Mouse (Mus musculus) midbrain, embryonic 16.5 days (tissue): Measurements from ENCODE around the gene Rbfox2. TPM values are rescaled to one million over a fixed set of nuclear protein-coding genes. Genes with fewer than 3 reads are reported as not detected.

Experiments
- ATAC-seq: fragments of 200-750 bp; cut with Nextera tagmentation; 2 replicates; pipeline ENCODE4 v1.8.0; 2017; ENCODE audit warnings: moderate TSS enrichment
- H3K27ac ChIP-seq: fragments of 300-500 bp; sonication (generic); 2 replicates; pipeline ENCODE4 v1.5.1; 2014; ENCODE audit warnings: mild to moderate bottlenecking, low read length, mixed read lengths
- H3K27me3 ChIP-seq: fragments of 300-500 bp; sonication (generic); 2 replicates; pipeline ENCODE4 v1.6.1; 2014; ENCODE audit warnings: low read depth, low read length, mixed read lengths; ENCODE audit not compliant: control insufficient read depth, insufficient read depth
- H3K36me3 ChIP-seq: fragments of 300-500 bp; sonication (generic); 2 replicates; pipeline ENCODE4 v1.6.1; 2014; ENCODE audit warnings: mild to moderate bottlenecking, low read length, moderate library complexity, mixed read lengths; ENCODE audit not compliant: control insufficient read depth, insufficient read depth
- H3K4me1 ChIP-seq: fragments of 300-500 bp; sonication (generic); 2 replicates; pipeline ENCODE4 v1.6.1; 2014; ENCODE audit warnings: mild to moderate bottlenecking, low read length, mixed read lengths; ENCODE audit not compliant: control insufficient read depth, insufficient read depth
- H3K4me2 ChIP-seq: fragments of 300-500 bp; sonication (generic); 2 replicates; pipeline ENCODE4 v1.6.1; 2014; ENCODE audit warnings: mild to moderate bottlenecking, low read length, mixed read lengths
- H3K4me3 ChIP-seq: fragments of 300-500 bp; sonication (generic); 2 replicates; pipeline ENCODE4 v1.5.1; 2014; ENCODE audit warnings: low read depth, mild to moderate bottlenecking, low read length, moderate library complexity, mixed read lengths
- H3K9ac ChIP-seq: fragments of 300-500 bp; sonication (generic); 2 replicates; pipeline ENCODE4 v1.6.1; 2014; ENCODE audit warnings: low read depth, low read length, mixed read lengths
- H3K9me3 ChIP-seq: fragments of 300-500 bp; sonication (generic); replicated peaks from 2 replicates; pipeline ENCODE4 v1.6.1; 2014; ENCODE audit warnings: mild to moderate bottlenecking, low read length, mixed read lengths; ENCODE audit not compliant: control insufficient read depth, poor library complexity, severe bottlenecking
- WGBS: fragments of 180-500 bp; shearing (Covaris S2); extraction: QIAGEN DNeasy Blood & Tissue Kit; methylation state at CpG from one replicate; pipeline ENCODE4 v1.1.7; 2014; 5-methylcytosine and 5-hydroxymethylcytosine counted together
- polyA plus RNA-seq: library from polyadenylated mRNA; unstranded; fragments of >200 nt; fragmentation: Nextera tagmentation; extraction: Ambion mirVana; gene quantifications from 2 replicates; pipeline ENCODE4 v1.2.1, GENCODE M21; 2015

The Rbfox2 gene
- polyA plus RNA-seq, 1 experiment from 2014 or later: 165 TPM

GRCm38 (mm10) chr15:77116139-77116722, 190.6 kb downstream of the Rbfox2 start:
- WGBS: 88% methylated on average over 9 of the region's 9 CpGs
- no peak overlapping the region for H3K4me3 ChIP-seq
- ATAC-seq: no peak
- H3K36me3 ChIP-seq: peaks cover 10% of the 10 kb centered on the region
- H3K27ac ChIP-seq: no peak overlapping the region
- H3K4me1 ChIP-seq: peaks cover 8% of the 10 kb centered on the region
- H3K27me3 ChIP-seq: no peaks in the 10 kb centered on the region
- no peak overlapping the region for H3K9ac ChIP-seq
- no peak overlapping the region for H3K4me2 ChIP-seq
- no peaks in the 10 kb centered on the region for H3K9me3 ChIP-seq

GRCm38 (mm10) chr15:77115456-77115855, 191.3 kb downstream of the Rbfox2 start:
- Histone ChIP-seq H3K4me2 (no peak overlapping the region), H3K36me3 (peaks cover 10% of the 10 kb centered on the region), H3K27me3 (no peaks in the 10 kb centered on the region), H3K27ac (no peak overlapping the region), H3K9me3 (no peaks in the 10 kb centered on the region), H3K4me3 (no peak overlapping the region), H3K4me1 (peaks cover 8% of the 10 kb centered on the region), H3K9ac (no peak overlapping the region)
- WGBS: 79% methylated on average over 4 of the region's 4 CpGs
- ATAC-seq: no peak

- Histone ChIP-seq H3K27ac (no peak overlapping the region), H3K9me3 (no peaks in the 10 kb centered on the region), H3K9ac (no peak overlapping the region), H3K27me3 (no peaks in the 10 kb centered on the region), H3K4me3 (no peak overlapping the region), H3K4me2 (no peak overlapping the region), H3K36me3 (peaks cover 10% of the 10 kb centered on the region), H3K4me1 (peaks cover 8% of the 10 kb centered on the region)
- no peak for ATAC-seq
- 94% methylated on average over 9 of the region's 9 CpGs for WGBS
Observed at GRCm38 (mm10) chr15:77113591-77113990, 193.2 kb downstream of the Rbfox2 start.

GRCm38 (mm10) chr15:77112378-77112777, 194.4 kb downstream of the Rbfox2 start:
- peaks cover 13% of the 10 kb centered on the region for H3K36me3 ChIP-seq
- ATAC-seq: no peak
- WGBS: 91% methylated on average over 2 of the region's 2 CpGs

GRCm38 (mm10) chr15:77111924-77112323, 194.9 kb downstream of the Rbfox2 start:
- 85% methylated on average over 7 of the region's 7 CpGs for WGBS
- Histone ChIP-seq H3K27ac (no peak overlapping the region), H3K27me3 (no peaks in the 10 kb centered on the region), H3K9me3 (no peaks in the 10 kb centered on the region), H3K4me2 (no peak overlapping the region), H3K36me3 (peaks cover 13% of the 10 kb centered on the region), H3K9ac (no peak overlapping the region), H3K4me3 (no peak overlapping the region), H3K4me1 (peaks cover 2% of the 10 kb centered on the region; the same call in 1 of the 2 replicates)
- no peak for ATAC-seq

More at GRCm38 (mm10) chr15:77112378-77112777, 194.4 kb downstream of the Rbfox2 start:
- no peaks in the 10 kb centered on the region for H3K9me3 ChIP-seq
- H3K27me3 ChIP-seq: no peaks in the 10 kb centered on the region
- no peak overlapping the region for H3K4me2 ChIP-seq
- no peak overlapping the region for H3K4me3 ChIP-seq
- H3K27ac ChIP-seq: no peak overlapping the region
- H3K4me1 ChIP-seq: peaks cover 5% of the 10 kb centered on the region; the same call in 1 of the 2 replicates
- H3K9ac ChIP-seq: no peak overlapping the region

GRCm38 (mm10) chr15:77110452-77110851, 196.4 kb downstream of the Rbfox2 start:
- no peaks in the 10 kb centered on the region for H3K4me1 ChIP-seq
- ATAC-seq: no peak
- WGBS: 87% methylated on average over 11 of the region's 11 CpGs
- no peak overlapping the region for H3K4me3 ChIP-seq
- H3K9ac ChIP-seq: no peak overlapping the region
- H3K27ac ChIP-seq: no peak overlapping the region
- H3K27me3 ChIP-seq: no peaks in the 10 kb centered on the region
- peaks cover 8% of the 10 kb centered on the region; the same call in 1 of the 2 replicates for H3K36me3 ChIP-seq
- H3K9me3 ChIP-seq: no peaks in the 10 kb centered on the region
- no peak overlapping the region for H3K4me2 ChIP-seq

- WGBS: 91% methylated on average over 10 of the region's 10 CpGs
- Histone ChIP-seq H3K27me3 (no peaks in the 10 kb centered on the region), H3K36me3 (0 out of 2 replicates have a peak, but pooled peaks cover 6% of the 10 kb centered on the region), H3K9me3 (no peaks in the 10 kb centered on the region), H3K4me3 (no peak overlapping the region), H3K4me2 (no peak overlapping the region), H3K4me1 (0 out of 2 replicates have a peak, but pooled peaks cover 2% of the 10 kb centered on the region), H3K27ac (no peak overlapping the region), H3K9ac (no peak overlapping the region)
- ATAC-seq: no peak
Observed at GRCm38 (mm10) chr15:77107169-77107908, 199.5 kb downstream of the Rbfox2 start.

- Histone ChIP-seq H3K9ac (no peak overlapping the region), H3K4me3 (no peak overlapping the region)
Observed at GRCm38 (mm10) chr15:77105273-77105672, 201.5 kb downstream of the Rbfox2 start.

More at GRCm38 (mm10) chr15:77105273-77105672, 201.5 kb downstream of the Rbfox2 start:
- Histone ChIP-seq H3K9me3 (no peaks in the 10 kb centered on the region), H3K4me2 (no peak overlapping the region), H3K4me1 (0 out of 2 replicates have a peak, but pooled peaks cover 2% of the 10 kb centered on the region), H3K27ac (no peak overlapping the region), H3K36me3 (peaks cover 13% of the 10 kb centered on the region), H3K27me3 (no peaks in the 10 kb centered on the region)
- WGBS: 92% methylated on average over 10 of the region's 10 CpGs
- no peak for ATAC-seq
